Mouse (Mus musculus) midbrain, embryonic 12.5 days (tissue): ENCODE measurements around the gene Pnldc1. TPM values are rescaled to one million over a fixed set of nuclear protein-coding genes. Genes with fewer than 3 reads are reported as not detected.
A peak's percentile ranks its signal among the peaks of the same experiment; 100 is the strongest.
"Not testable (repeated sequence)": the region's sequence is repeated elsewhere in the genome, so short reads cannot be mapped to it uniquely, and the experiment has no call there.

Experiments used
- ATAC-seq: fragments of 200-750 bp; cut with Nextera tagmentation; 2 replicates; pipeline ENCODE4 v1.8.0; 2017; ENCODE audit warnings: low read depth, moderate TSS enrichment, moderate library complexity; ENCODE audit not compliant: low FRiP score
- H3K27ac ChIP-seq: fragments of 300-500 bp; sonication (generic); replicated peaks from 2 replicates; pipeline ENCODE4 v1.5.1; 2016; ENCODE audit warnings: mild to moderate bottlenecking
- H3K27me3 ChIP-seq: fragments of 300-500 bp; sonication (generic); 2 replicates; pipeline ENCODE4 v1.6.1; 2016; ENCODE audit warnings: mild to moderate bottlenecking
- H3K36me3 ChIP-seq: fragments of 300-500 bp; sonication (generic); 2 replicates; pipeline ENCODE4 v1.6.1; 2016
- H3K4me1 ChIP-seq: fragments of 300-500 bp; sonication (generic); 2 replicates; pipeline ENCODE4 v1.6.1; 2016
- H3K4me2 ChIP-seq: fragments of 300-500 bp; sonication (generic); replicated peaks from 2 replicates; pipeline ENCODE4 v1.6.1; 2016; ENCODE audit warnings: mild to moderate bottlenecking, moderate library complexity
- H3K4me3 ChIP-seq: fragments of 300-500 bp; sonication (generic); 2 replicates; pipeline ENCODE4 v1.5.1; 2016; ENCODE audit warnings: mild to moderate bottlenecking
- H3K9ac ChIP-seq: fragments of 300-500 bp; sonication (generic); replicated peaks from 2 replicates; pipeline ENCODE4 v1.6.1; 2016; ENCODE audit warnings: mild to moderate bottlenecking, moderate library complexity
- H3K9me3 ChIP-seq: fragments of 300-500 bp; sonication (generic); 2 replicates; pipeline ENCODE4 v1.6.1; 2016; ENCODE audit warnings: mild to moderate bottlenecking
- WGBS: fragments of 180-500 bp; shearing (Covaris S2); methylation state at CpG from one replicate; pipeline ENCODE4 v1.1.7; 2016; 5-methylcytosine and 5-hydroxymethylcytosine counted together
- polyA plus RNA-seq: library from polyadenylated mRNA; unstranded; fragments of >200 nt; fragmentation: Nextera tagmentation; extraction: Ambion mirVana; gene quantifications from 2 replicates; pipeline ENCODE4 v1.2.1, GENCODE M21; 2016

The Pnldc1 gene
- 1.2 and 1.8 TPM in 2 replicates for polyA plus RNA-seq

- Histone ChIP-seq H3K36me3 (peaks cover 53% of the 10 kb centered on the region), H3K27ac (no peak within 1 kb of the TSS), H3K4me3 (no peak within 1 kb of the TSS), H3K4me1 (0 out of 2 replicates have a peak, but pooled peaks cover under 1% of the 10 kb centered on the region), H3K27me3 (no peaks in the 10 kb centered on the region), H3K4me2 (no peak within 1 kb of the TSS), H3K9ac (no peak within 1 kb of the TSS), H3K9me3 (no peaks in the 10 kb centered on the region)
- ATAC-seq, result no peak
- WGBS, result 83% methylated on average over 35 of the region's 35 CpGs
Observed at GRCm38 (mm10) chr17:12909361-12910280, at the start of gene Pnldc1. Gene Pnldc1 (minus strand): TSS chr17:12910230.

- peaks cover 25% of the 10 kb centered on the region for H3K36me3 ChIP-seq
- H3K27ac ChIP-seq, H3K27me3 ChIP-seq, H3K9me3 ChIP-seq, ATAC-seq: not testable (repeated sequence)
- peaks cover 21% of the 10 kb centered on the region for H3K4me1 ChIP-seq
- peak overlapping the region; percentile 37 for H3K4me3 ChIP-seq
- 36% methylated on average over 1 of the region's 2 CpGs for WGBS
- H3K9ac ChIP-seq, result peak overlapping the region; percentile 47; the same call in 1 of the 2 replicates
- peak overlapping the region; percentile 56 for H3K4me2 ChIP-seq
Observed at GRCm38 (mm10) chr17:12959377-12959776, 49.3 kb upstream of the Pnldc1 start.

GRCm38 (mm10) chr17:12956664-12957063 is 46.6 kb upstream of the Pnldc1 start:
- Histone ChIP-seq H3K27me3 (no peaks in the 10 kb centered on the region), H3K4me3 (no peak overlapping the region), H3K36me3 (peaks cover 45% of the 10 kb centered on the region), H3K9me3 (no peaks in the 10 kb centered on the region), H3K27ac (no peak overlapping the region), H3K4me2 (no peak overlapping the region), H3K4me1 (peaks cover 21% of the 10 kb centered on the region), H3K9ac (no peak overlapping the region)
- 95% methylated on average over 8 of the region's 8 CpGs for WGBS
- ATAC-seq, result no peak

GRCm38 (mm10) chr17:12949669-12950068 is 39.6 kb upstream of the Pnldc1 start:
- WGBS, result 91% methylated on average over 5 of the region's 5 CpGs
- Histone ChIP-seq H3K4me3 (no peak overlapping the region), H3K4me1 (no peaks in the 10 kb centered on the region), H3K9ac (no peak overlapping the region), H3K36me3 (peaks cover 74% of the 10 kb centered on the region), H3K27me3 (no peaks in the 10 kb centered on the region), H3K9me3 (no peaks in the 10 kb centered on the region), H3K4me2 (no peak overlapping the region), H3K27ac (no peak overlapping the region)
- no peak for ATAC-seq

- Histone ChIP-seq H3K27me3 (no peaks in the 10 kb centered on the region), H3K4me1 (peaks cover 11% of the 10 kb centered on the region), H3K4me3 (no peak overlapping the region), H3K4me2 (no peak overlapping the region), H3K36me3 (peaks cover 46% of the 10 kb centered on the region), H3K27ac (no peak overlapping the region), H3K9me3 (no peaks in the 10 kb centered on the region), H3K9ac (no peak overlapping the region)
- no peak for ATAC-seq
- 95% methylated on average over 6 of the region's 6 CpGs for WGBS
Observed at GRCm38 (mm10) chr17:12942459-12943162, 32.6 kb upstream of the Pnldc1 start.

- ATAC-seq, result no peak
- Histone ChIP-seq H3K36me3 (peaks cover 43% of the 10 kb centered on the region), H3K4me2 (no peak overlapping the region), H3K9me3 (no peaks in the 10 kb centered on the region), H3K27me3 (no peaks in the 10 kb centered on the region), H3K4me1 (peaks cover 14% of the 10 kb centered on the region), H3K4me3 (no peak overlapping the region), H3K27ac (no peak overlapping the region), H3K9ac (no peak overlapping the region)
- 77% methylated on average over 8 of the region's 8 CpGs for WGBS
Observed at GRCm38 (mm10) chr17:12941543-12942260, 31.7 kb upstream of the Pnldc1 start.

DNA sequence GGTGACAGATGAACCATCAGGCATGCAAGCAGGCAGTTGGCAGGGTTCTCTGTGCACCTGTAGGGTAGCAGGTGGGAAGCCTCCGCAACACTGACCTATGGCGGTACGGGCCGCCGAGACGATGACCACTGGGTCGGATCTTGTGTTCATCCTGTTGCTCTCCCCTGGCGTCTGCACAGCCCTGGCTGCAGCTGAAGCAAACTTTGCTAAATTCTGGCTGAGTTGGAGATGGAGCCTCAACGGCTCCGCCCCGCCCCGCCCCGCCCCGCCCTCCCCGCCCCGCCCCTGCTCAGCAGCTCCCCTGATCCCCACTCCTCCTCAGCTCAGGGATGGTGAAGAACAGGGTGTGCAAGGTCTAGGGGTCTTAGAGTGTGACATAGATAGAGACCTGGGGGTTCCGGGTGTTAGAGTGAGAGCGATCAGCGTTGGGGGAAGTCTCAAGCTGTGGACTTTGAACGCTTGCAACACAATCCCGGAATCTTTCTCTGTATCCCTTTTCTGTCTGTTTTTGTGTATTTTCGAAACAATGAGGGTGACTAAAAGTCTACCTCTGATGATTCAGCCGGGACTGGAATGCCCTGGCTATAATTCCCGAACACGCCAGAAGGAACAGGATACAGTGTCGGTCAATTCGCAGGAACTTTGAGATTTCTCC is 30.2 kb upstream of the Pnldc1 start, which contains the start of gene Acat3:
TSS of gene Acat3 (minus strand) at position 450 of the 655 bp plus-strand sequence.
- peak; percentile 34 for ATAC-seq
- peaks cover 30% of the 10 kb centered on the region for H3K36me3 ChIP-seq
- H3K27ac ChIP-seq, result no peak within 1 kb of the TSS
- 0 out of 2 replicates have a peak within 1 kb of the TSS, but pooled peaks have one; percentile 15 for H3K9ac ChIP-seq
- no peaks in the 10 kb centered on the region for H3K9me3 ChIP-seq
- H3K27me3 ChIP-seq, result no peaks in the 10 kb centered on the region
- H3K4me1 ChIP-seq, result peaks cover 14% of the 10 kb centered on the region
- WGBS, result 16% methylated on average over 27 of the region's 27 CpGs
- peak within 1 kb of the TSS; percentile 24 for H3K4me3 ChIP-seq
- H3K4me2 ChIP-seq, result peak within 1 kb of the TSS; percentile 50

DNA sequence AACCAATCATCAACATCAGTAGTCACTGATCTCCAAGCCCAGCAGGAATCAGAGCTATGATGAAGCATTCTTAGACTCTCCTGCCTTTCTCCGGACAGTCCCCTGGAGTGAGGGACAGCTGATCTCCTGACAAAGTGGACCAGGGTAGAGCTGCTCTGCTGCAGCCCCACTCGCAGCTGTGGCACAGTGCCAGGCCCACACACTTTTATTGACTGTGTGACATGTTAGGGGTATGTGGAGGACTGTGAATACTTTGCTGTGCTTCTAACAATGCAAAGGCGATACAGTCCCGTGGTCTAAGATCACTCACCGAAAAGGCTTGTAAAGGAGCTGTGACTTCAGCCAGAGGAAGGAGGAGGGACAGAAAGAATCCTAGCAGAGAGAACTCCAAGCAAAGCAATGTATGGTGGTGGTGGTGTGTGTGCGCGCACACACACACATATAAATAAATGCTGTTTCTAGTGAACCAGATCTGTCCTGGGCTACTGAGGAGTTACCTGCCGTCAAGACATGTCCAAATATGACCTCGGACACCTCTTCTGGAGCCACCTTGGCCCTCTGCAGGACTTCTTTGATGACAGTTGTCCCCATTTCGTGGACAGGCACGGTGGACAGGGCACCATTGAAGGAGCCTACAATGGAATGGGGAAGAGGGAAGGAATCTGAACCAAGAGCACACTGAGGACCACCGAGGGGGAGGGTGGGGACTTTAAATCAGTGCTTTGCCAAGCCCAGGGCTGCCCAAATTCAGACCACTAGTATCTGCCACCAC is 29.5 kb upstream of the Pnldc1 start:
- H3K9ac ChIP-seq, result 0 out of 2 replicates have a peak overlapping the region, but pooled peaks have one; percentile 15
- peak overlapping the region; percentile 50 for H3K4me2 ChIP-seq
- not testable (repeated sequence) for H3K27me3 ChIP-seq, H3K9me3 ChIP-seq, H3K27ac ChIP-seq
- H3K36me3 ChIP-seq, result peaks cover 23% of the 10 kb centered on the region
- WGBS, result 33% methylated on average over 3 of the region's 12 CpGs
- peak; percentile 39 for ATAC-seq
- H3K4me3 ChIP-seq, result peak overlapping the region; percentile 24
- H3K4me1 ChIP-seq, result peaks cover 14% of the 10 kb centered on the region

DNA sequence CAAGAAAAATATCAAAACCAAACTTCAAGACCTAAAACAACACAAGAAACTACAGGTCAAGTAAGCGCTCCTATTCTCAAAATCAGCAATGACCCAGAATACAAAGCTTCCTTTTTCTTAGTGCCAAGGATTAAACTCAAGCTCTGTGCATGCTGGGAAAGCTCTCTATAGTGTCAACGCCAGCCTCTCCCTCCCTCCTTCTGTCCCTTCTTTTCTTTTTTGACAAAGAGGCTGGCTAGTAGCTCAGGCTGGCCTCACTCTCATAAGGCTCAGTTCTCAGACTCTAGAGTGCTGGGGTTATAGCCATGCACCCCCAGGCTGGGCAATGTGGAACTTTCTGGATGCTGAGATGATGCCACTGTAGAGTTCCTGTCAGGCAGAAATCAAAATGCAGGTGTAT is 28.0 kb upstream of the Pnldc1 start:
- ATAC-seq, result peak; percentile 68
- peaks cover 11% of the 10 kb centered on the region for H3K36me3 ChIP-seq
- no peak overlapping the region for H3K9ac ChIP-seq
- no peak overlapping the region for H3K4me2 ChIP-seq
- H3K27me3 ChIP-seq, result no peaks in the 10 kb centered on the region
- 33% methylated on average over 2 of the region's 2 CpGs for WGBS
- H3K27ac ChIP-seq, result no peak overlapping the region
- no peaks in the 10 kb centered on the region for H3K9me3 ChIP-seq
- peaks cover 14% of the 10 kb centered on the region for H3K4me1 ChIP-seq
- H3K4me3 ChIP-seq, result no peak overlapping the region

- H3K9ac ChIP-seq, result no peak overlapping the region
- H3K9me3 ChIP-seq, result no peaks in the 10 kb centered on the region
- no peak for ATAC-seq
- no peak overlapping the region for H3K27ac ChIP-seq
- 86% methylated on average over 2 of the region's 2 CpGs for WGBS
- H3K4me2 ChIP-seq, result no peak overlapping the region
- H3K27me3 ChIP-seq, result no peaks in the 10 kb centered on the region
- no peak overlapping the region for H3K4me3 ChIP-seq
- peaks cover 5% of the 10 kb centered on the region; the same call in 1 of the 2 replicates for H3K36me3 ChIP-seq
- H3K4me1 ChIP-seq, result peaks cover 14% of the 10 kb centered on the region
Observed at GRCm38 (mm10) chr17:12937412-12937970, 27.5 kb upstream of the Pnldc1 start.
